Mouse (Mus musculus): Measurements from ENCODE around the gene Pla1a. TPM values are rescaled to one million over a fixed set of nuclear protein-coding genes. Genes with fewer than 3 reads are reported as not detected.

Gene Pla1a
- polyA plus RNA-seq, 1 experiment from 2014 or later = not detected

DNA sequence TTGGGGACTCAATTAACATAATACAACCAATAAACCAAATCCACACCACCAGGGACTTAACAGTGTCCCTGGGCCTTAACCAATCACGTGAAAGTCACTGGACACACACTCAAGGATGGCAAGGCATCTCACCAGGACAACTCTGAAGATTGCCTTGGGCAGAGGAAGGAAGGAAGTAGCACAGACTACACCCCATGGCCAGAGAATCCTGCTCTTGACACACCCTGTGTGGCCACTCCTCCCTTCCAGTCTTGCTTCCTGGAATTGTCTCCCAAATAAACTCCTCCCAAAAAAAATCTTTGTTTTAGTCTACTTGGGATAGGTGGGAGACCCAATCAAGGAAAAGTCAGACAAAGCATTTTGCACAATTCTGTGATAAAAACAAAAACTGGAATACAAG, 12.1 kb upstream of the Pla1a start:
- ATAC-seq (ENCODE audit: insufficient number of reproducible peaks, insufficient read depth, low FRiP score, low read depth) = no peak
- Histone ChIP-seq H3K4me3 (ENCODE audit: low read depth, low read length) (no peak overlapping the region), H3K9ac (replicated peaks; ENCODE audit: low read depth, low read length) (no peak overlapping the region), H3K4me2 (replicated peaks; ENCODE audit: low read depth, low read length) (no peak overlapping the region), H3K9me3 (ENCODE audit: control insufficient read depth, low read depth, low read length) (no peaks in the 10 kb centered on the region), H3K27ac (ENCODE audit: low read length) (no peak overlapping the region), H3K4me1 (ENCODE audit: control insufficient read depth, insufficient read depth, low read length) (no peaks in the 10 kb centered on the region), H3K36me3 (ENCODE audit: control insufficient read depth, insufficient read depth, low read length) (peaks cover 34% of the 10 kb centered on the region), H3K27me3 (ENCODE audit: control insufficient read depth, insufficient read depth, low read length) (no peaks in the 10 kb centered on the region)
- 93% methylated on average over 1 of the region's 1 CpGs for WGBS

DNA sequence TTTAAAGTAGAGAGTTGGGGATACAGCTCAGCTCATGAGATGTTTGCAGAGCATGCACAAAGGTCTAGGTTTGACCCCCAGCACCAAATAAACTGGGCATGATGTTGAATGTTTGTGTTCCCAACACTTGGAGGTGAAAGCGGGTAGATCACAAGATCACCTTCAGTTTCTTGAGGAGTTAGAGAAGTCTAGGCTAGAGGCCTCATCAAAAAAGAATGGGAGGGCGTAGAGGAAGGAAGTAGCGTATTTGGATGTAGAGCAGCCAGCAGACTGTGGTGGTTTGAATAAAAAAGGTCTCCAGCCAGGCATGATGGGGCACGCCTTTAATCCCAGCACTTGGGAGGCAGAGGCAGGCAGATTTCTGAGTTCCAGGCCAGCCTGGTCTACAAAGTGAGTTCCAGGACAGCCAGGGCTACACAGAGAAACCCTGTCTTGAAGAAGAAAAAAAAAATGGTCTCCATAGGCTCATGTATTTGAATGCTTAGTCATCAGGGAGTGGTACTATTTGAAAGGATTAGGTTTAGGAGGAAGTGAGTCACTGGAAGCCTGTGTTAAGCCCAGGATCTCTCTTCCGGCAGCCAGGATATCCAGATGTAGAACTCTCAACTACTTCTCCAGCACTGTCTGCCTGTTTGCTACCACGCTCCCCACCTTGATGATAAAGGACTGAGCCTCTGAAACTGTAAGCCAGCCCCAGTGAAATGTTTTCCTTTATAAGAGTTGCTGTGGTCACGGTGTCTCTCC, 10.9 kb upstream of the Pla1a start:
- H3K4me2 ChIP-seq (replicated peaks; ENCODE audit: low read depth, low read length) = no peak overlapping the region
- ATAC-seq (ENCODE audit: insufficient number of reproducible peaks, insufficient read depth, low FRiP score, low read depth) = no peak
- H3K27me3 ChIP-seq (ENCODE audit: control insufficient read depth, insufficient read depth, low read length) = no peaks in the 10 kb centered on the region
- H3K4me1 ChIP-seq (ENCODE audit: control insufficient read depth, insufficient read depth, low read length) = no peaks in the 10 kb centered on the region
- H3K4me3 ChIP-seq (ENCODE audit: low read depth, low read length) = no peak overlapping the region
- H3K9me3 ChIP-seq (ENCODE audit: control insufficient read depth, low read depth, low read length) = no peaks in the 10 kb centered on the region
- 95% methylated on average over 7 of the region's 7 CpGs for WGBS
- H3K36me3 ChIP-seq (ENCODE audit: control insufficient read depth, insufficient read depth, low read length) = peaks cover 27% of the 10 kb centered on the region
- H3K27ac ChIP-seq (ENCODE audit: low read length) = no peak overlapping the region
- no peak overlapping the region for H3K9ac ChIP-seq (replicated peaks; ENCODE audit: low read depth, low read length)

DNA sequence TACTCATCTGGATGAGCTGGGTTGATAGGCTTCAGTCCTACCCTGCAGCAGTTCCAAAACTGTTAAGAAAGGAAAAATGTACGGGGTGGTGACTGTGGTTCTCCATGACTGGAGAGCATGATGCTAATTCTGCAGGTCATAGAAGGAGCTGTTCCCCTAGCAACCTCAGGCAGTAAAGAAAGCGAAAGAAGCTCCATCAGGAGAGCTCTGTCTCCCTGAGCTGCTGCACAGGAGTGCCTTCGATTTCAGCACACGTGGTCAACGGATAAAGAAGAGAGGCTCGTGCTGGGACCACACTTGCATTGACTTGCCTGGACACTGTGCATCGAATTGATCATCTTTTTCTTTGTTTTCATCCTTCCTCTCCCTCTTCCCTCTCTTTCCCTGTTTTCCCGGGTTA, 9.3 kb upstream of the Pla1a start:
- WGBS = 86% methylated on average over 8 of the region's 8 CpGs
- H3K27ac ChIP-seq (ENCODE audit: low read length) = no peak overlapping the region
- no peak overlapping the region for H3K9ac ChIP-seq (replicated peaks; ENCODE audit: low read depth, low read length)
- peaks cover 20% of the 10 kb centered on the region for H3K36me3 ChIP-seq (ENCODE audit: control insufficient read depth, insufficient read depth, low read length)
- ATAC-seq (ENCODE audit: insufficient number of reproducible peaks, insufficient read depth, low FRiP score, low read depth) = no peak
- no peaks in the 10 kb centered on the region for H3K27me3 ChIP-seq (ENCODE audit: control insufficient read depth, insufficient read depth, low read length)
- H3K4me2 ChIP-seq (replicated peaks; ENCODE audit: low read depth, low read length) = no peak overlapping the region
- no peaks in the 10 kb centered on the region for H3K9me3 ChIP-seq (ENCODE audit: control insufficient read depth, low read depth, low read length)
- H3K4me3 ChIP-seq (ENCODE audit: low read depth, low read length) = no peak overlapping the region
- H3K4me1 ChIP-seq (ENCODE audit: control insufficient read depth, insufficient read depth, low read length) = no peaks in the 10 kb centered on the region

DNA sequence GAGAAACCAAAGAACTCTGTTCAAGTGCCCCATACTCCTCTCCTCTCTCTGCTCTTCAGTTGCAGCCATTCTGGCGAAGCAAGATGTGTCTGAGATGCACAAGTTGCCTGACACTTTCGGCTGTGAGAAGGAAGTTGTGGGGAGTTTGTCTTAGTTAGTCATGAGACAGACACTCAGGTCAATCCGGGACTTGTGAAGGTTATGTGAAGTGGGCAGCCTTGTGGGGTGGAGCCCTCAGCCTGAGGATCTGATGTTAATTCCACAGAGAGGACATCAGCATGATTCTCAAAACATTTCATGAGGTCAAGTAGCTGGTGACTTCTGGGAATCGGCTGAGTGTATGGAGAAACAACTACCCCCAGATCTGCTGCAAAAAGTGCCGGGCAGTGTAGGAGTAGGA, 8.7 kb upstream of the Pla1a start:
- no peak overlapping the region for H3K4me3 ChIP-seq (ENCODE audit: low read depth, low read length)
- H3K9ac ChIP-seq (replicated peaks; ENCODE audit: low read depth, low read length) = no peak overlapping the region
- H3K9me3 ChIP-seq (ENCODE audit: control insufficient read depth, low read depth, low read length) = no peaks in the 10 kb centered on the region
- ATAC-seq (ENCODE audit: insufficient number of reproducible peaks, insufficient read depth, low FRiP score, low read depth) = no peak
- 84% methylated on average over 5 of the region's 5 CpGs for WGBS
- H3K4me1 ChIP-seq (ENCODE audit: control insufficient read depth, insufficient read depth, low read length) = no peaks in the 10 kb centered on the region
- no peaks in the 10 kb centered on the region for H3K27me3 ChIP-seq (ENCODE audit: control insufficient read depth, insufficient read depth, low read length)
- no peak overlapping the region for H3K4me2 ChIP-seq (replicated peaks; ENCODE audit: low read depth, low read length)
- peaks cover 14% of the 10 kb centered on the region for H3K36me3 ChIP-seq (ENCODE audit: control insufficient read depth, insufficient read depth, low read length)
- H3K27ac ChIP-seq (ENCODE audit: low read length) = no peak overlapping the region

DNA sequence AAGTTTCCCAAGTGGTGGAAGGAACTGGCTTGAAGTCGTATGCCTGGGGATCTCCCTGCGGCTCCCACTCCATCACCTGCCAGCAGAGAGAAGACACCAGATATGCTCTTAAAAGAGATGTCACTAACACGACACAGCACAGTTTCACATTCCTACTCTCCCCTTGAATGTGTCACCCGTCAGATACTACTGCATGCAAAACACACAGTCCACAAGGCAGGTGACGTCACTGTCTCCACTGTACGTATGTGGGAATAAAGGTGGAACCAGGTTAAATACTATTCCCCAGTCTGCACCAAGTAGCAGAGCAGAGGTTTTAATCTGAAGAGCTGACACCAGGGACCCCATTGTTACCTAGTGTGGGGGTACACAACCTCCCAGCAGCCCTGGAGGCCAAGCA, 7.5 kb upstream of the Pla1a start:
- Histone ChIP-seq H3K4me3 (ENCODE audit: low read depth, low read length) (no peak overlapping the region), H3K27me3 (ENCODE audit: control insufficient read depth, insufficient read depth, low read length) (no peaks in the 10 kb centered on the region), H3K4me1 (ENCODE audit: control insufficient read depth, insufficient read depth, low read length) (no peaks in the 10 kb centered on the region), H3K9me3 (ENCODE audit: control insufficient read depth, low read depth, low read length) (no peaks in the 10 kb centered on the region), H3K27ac (ENCODE audit: low read length) (no peak overlapping the region), H3K4me2 (replicated peaks; ENCODE audit: low read depth, low read length) (no peak overlapping the region), H3K36me3 (ENCODE audit: control insufficient read depth, insufficient read depth, low read length) (peaks cover 7% of the 10 kb centered on the region), H3K9ac (replicated peaks; ENCODE audit: low read depth, low read length) (no peak overlapping the region)
- ATAC-seq (ENCODE audit: insufficient number of reproducible peaks, insufficient read depth, low FRiP score, low read depth) = no peak
- WGBS = 71% methylated on average over 6 of the region's 6 CpGs

DNA sequence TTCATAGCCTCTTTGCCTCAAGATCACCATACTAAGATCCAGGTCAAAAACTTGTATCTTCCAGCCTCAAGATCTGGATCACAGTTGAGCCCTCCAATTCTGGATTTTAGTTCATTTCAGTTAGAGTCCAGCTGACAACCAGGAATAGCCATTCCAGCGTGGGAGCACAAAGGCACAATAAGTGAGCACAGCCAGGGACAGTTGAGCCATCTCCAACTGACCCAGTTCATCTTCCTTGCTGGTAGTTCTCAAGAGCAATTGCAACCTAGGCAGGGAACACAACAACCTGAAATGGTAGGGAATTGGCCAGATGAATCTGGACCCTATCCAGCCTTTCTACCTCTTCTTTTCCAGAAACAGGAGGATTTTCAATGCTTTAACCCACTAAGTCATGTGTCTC, 6.2 kb upstream of the Pla1a start:
- H3K4me2 ChIP-seq (replicated peaks; ENCODE audit: low read depth, low read length) = no peak overlapping the region
- no peaks in the 10 kb centered on the region; the same call in 1 of the 2 replicates for H3K36me3 ChIP-seq (ENCODE audit: control insufficient read depth, insufficient read depth, low read length)
- H3K4me1 ChIP-seq (ENCODE audit: control insufficient read depth, insufficient read depth, low read length) = no peaks in the 10 kb centered on the region
- H3K27ac ChIP-seq (ENCODE audit: low read length) = no peak overlapping the region
- ATAC-seq (ENCODE audit: insufficient number of reproducible peaks, insufficient read depth, low FRiP score, low read depth) = no peak
- H3K9me3 ChIP-seq (ENCODE audit: control insufficient read depth, low read depth, low read length) = no peaks in the 10 kb centered on the region
- H3K9ac ChIP-seq (replicated peaks; ENCODE audit: low read depth, low read length) = no peak overlapping the region
- H3K27me3 ChIP-seq (ENCODE audit: control insufficient read depth, insufficient read depth, low read length) = no peaks in the 10 kb centered on the region
- H3K4me3 ChIP-seq (ENCODE audit: low read depth, low read length) = no peak overlapping the region
- WGBS = 83% methylated on average over 1 of the region's 1 CpGs

DNA sequence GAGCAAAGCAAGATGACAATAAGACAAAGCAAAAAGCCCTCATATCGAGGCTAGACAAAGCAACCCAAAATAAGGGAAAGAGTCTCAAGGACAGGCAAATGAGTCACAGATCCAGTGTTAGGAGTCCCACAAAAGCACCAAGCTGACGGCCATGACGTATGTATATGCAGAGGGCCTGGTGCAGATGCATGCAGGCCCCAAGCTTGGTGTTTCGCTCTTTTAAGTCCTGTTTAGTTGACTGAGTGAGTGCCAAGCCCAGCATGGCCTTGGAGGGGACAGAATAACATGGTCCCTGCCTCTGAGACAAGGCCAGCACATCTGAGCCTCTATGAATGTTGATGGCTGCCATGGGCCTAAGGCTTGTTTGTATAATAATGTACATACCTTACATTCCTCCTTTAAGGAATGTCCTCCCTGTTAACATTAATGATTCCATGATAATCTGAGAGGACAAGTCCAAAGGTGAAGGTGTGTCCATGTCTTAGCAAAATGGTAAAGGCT, 1.4 kb upstream of the Pla1a start:
- no peak for ATAC-seq (ENCODE audit: insufficient number of reproducible peaks, insufficient read depth, low FRiP score, low read depth)
- 89% methylated on average over 4 of the region's 4 CpGs for WGBS
- Histone ChIP-seq H3K9me3 (ENCODE audit: control insufficient read depth, low read depth, low read length) (no peaks in the 10 kb centered on the region), H3K4me3 (ENCODE audit: low read depth, low read length) (no peak overlapping the region), H3K9ac (replicated peaks; ENCODE audit: low read depth, low read length) (no peak overlapping the region), H3K4me1 (ENCODE audit: control insufficient read depth, insufficient read depth, low read length) (peaks cover 4% of the 10 kb centered on the region; the same call in 1 of the 2 replicates), H3K4me2 (replicated peaks; ENCODE audit: low read depth, low read length) (no peak overlapping the region), H3K27ac (ENCODE audit: low read length) (no peak overlapping the region), H3K36me3 (ENCODE audit: control insufficient read depth, insufficient read depth, low read length) (no peaks in the 10 kb centered on the region), H3K27me3 (ENCODE audit: control insufficient read depth, insufficient read depth, low read length) (no peaks in the 10 kb centered on the region)

DNA sequence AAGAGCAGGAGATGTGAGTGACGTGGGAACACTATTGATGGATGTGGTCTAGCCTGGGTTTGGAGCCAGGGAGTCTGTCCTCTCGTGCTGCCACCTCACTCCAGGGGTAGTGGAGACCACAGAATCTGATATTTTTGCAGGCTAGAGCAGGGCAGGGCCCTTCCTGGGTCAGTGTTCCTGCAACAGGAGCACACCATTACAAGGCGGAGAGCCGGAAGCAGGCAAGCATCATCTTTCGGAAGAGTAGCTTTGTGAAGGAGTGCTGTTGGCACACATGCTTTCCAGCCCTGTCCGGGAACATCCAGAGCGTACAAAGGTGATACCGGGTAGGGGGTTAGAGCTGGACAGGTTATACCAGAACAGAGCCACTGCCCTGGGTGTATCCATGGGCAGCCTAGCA, 569 bp upstream of the Pla1a start:
- Histone ChIP-seq H3K4me2 (replicated peaks; ENCODE audit: low read depth, low read length) (no peak overlapping the region), H3K9me3 (ENCODE audit: control insufficient read depth, low read depth, low read length) (no peaks in the 10 kb centered on the region), H3K36me3 (ENCODE audit: control insufficient read depth, insufficient read depth, low read length) (no peaks in the 10 kb centered on the region), H3K9ac (replicated peaks; ENCODE audit: low read depth, low read length) (no peak overlapping the region), H3K27me3 (ENCODE audit: control insufficient read depth, insufficient read depth, low read length) (no peaks in the 10 kb centered on the region), H3K4me1 (ENCODE audit: control insufficient read depth, insufficient read depth, low read length) (peaks cover 4% of the 10 kb centered on the region; the same call in 1 of the 2 replicates), H3K4me3 (ENCODE audit: low read depth, low read length) (no peak overlapping the region), H3K27ac (ENCODE audit: low read length) (no peak overlapping the region)
- ATAC-seq (ENCODE audit: insufficient number of reproducible peaks, insufficient read depth, low FRiP score, low read depth) = no peak
- 82% methylated on average over 8 of the region's 8 CpGs for WGBS

Measured in stomach, embryonic 14.5 days (tissue).